Mouse (Mus musculus): ENCODE measurements around the gene Mrpl28. TPM values are rescaled to one million over a fixed set of nuclear protein-coding genes. Genes with fewer than 3 reads are reported as not detected.

Mrpl28 gene
- total and polyA plus RNA-seq, 3 experiments = 90.5 to 161 (median 148) TPM

DNA sequence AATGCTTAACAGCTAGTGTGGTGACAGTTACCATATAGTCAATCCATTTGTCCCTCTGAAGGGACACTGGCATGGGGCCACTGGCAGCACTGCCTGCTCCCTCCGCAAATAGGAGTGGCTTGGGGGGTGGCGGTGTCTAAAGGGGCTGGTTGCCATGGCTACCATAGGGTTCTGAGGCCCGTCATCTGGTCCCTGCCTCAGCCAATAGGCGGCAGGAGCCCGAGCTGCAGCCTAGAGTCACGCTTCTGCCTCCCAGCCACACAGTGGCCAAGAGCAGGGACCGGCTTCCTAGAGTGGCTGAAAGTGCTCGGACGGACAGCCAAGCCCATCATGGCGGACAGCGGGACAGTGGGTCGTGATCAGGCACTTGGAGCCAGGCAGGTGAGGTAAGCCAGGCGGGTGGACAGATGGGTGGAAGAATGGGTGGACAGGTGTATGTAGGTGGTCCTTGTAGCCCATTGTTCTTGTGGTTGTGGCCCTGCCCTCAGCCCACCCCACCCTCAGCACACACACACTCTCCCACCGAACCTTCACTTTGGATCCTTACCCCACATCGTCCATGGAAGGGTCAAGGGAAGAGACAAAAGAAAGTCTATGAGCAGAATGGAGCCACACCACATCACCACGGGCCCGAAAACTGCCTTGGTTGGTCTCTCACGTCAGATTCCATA is 7.9 kb downstream of the Mrpl28 start:
- TF ChIP-seq CHD1 (IDR thresholded peaks at IDR 0.05; ENCODE audit: low read depth, low read length) (no peak), BHLHE40 (IDR thresholded peaks at IDR 0.05; ENCODE audit: low read depth, low read length) (no peak), NRF1 (IDR thresholded peaks at IDR 0.05; ENCODE audit: low read depth, low read length) (no peak), JUN (IDR thresholded peaks at IDR 0.05; ENCODE audit: insufficient read depth, low read depth, low read length) (no peak)

GRCm38 (mm10) chr17:26131856-26132853 is 8.9 kb downstream of the Mrpl28 start:
- no peaks in the 10 kb centered on the region for H3K79me2 ChIP-seq (replicated peaks; ENCODE audit: control insufficient read depth, extremely low read depth, insufficient read depth, poor library complexity, severe bottlenecking)
- no peaks in the 10 kb centered on the region for H3K9me3 ChIP-seq (replicated peaks; ENCODE audit: low read length)
- in situ Hi-C loops (cut with MboI; ENCODE audit: low pct_ligation_motif_present, low pct_unique_long_range_greater_than_20kb, low sequenced_read_pairs) = no loop called here
- no peak overlapping the region for H3K4me2 ChIP-seq (ENCODE audit: insufficient read depth, low read depth, poor library complexity, severe bottlenecking)
- TF ChIP-seq ZMIZ1 (IDR thresholded peaks at IDR 0.05; ENCODE audit: low read depth, low read length) (no peak), RAD21 (IDR thresholded peaks at IDR 0.05; ENCODE audit: low read depth, low read length) (no peak), ELF1 (IDR thresholded peaks at IDR 0.05; ENCODE audit: low read depth, low read length) (no peak), MEF2A (IDR thresholded peaks at IDR 0.05; ENCODE audit: borderline replicate concordance, low read depth, low read length) (no peak), POLR2A (IDR thresholded peaks at IDR 0.05; ENCODE audit: low read depth, low read length) (no peak), ZNF384 (IDR thresholded peaks at IDR 0.05; ENCODE audit: low read depth, low read length) (no peak), PAX5 (IDR thresholded peaks at IDR 0.05; ENCODE audit: low read length) (no peak)
- no peak overlapping the region for H3K27ac ChIP-seq (ENCODE audit: insufficient read depth, low read depth)
- H3K4me3 ChIP-seq (replicated peaks in 1 of 3; ENCODE audit: low read depth in 2 of 3, low read length in 2 of 3, poor library complexity in 1 of 3) = no peak overlapping the region
- dilution Hi-C loops (cut with MboI; ENCODE audit: extremely low pct_ligation_motif_present, extremely low pct_unique_long_range_greater_than_20kb, low sequenced_read_pairs) = no loop called here
- H3K27me3 ChIP-seq (replicated peaks) = no peaks in the 10 kb centered on the region
- no peak for DNase-seq (ENCODE audit: extremely low read depth)
- H3K36me3 ChIP-seq (replicated peaks in 1 of 2; ENCODE audit: control insufficient read depth in 1 of 2, insufficient read depth in 1 of 2, low read length in 1 of 2) = peaks cover 32 to 69% of the 10 kb centered on the region in 2 experiments
- H3K9ac ChIP-seq (ENCODE audit: insufficient read depth, low read depth) = no peak overlapping the region
- peaks cover 0 to 5% of the 10 kb centered on the region in 2 experiments; a peak in 2 of 4 replicates for H3K4me1 ChIP-seq (ENCODE audit: control insufficient read depth in 1 of 2, insufficient read depth in 2 of 2)

More for the DNA sequence above, 7.9 kb downstream of the Mrpl28 start:
- H3K4me1 ChIP-seq (ENCODE audit: control insufficient read depth in 1 of 2, insufficient read depth in 2 of 2) = peaks cover 0 to 5% of the 10 kb centered on the region in 2 experiments; a peak in 2 of 4 replicates
- peaks cover 41 to 78% of the 10 kb centered on the region in 2 experiments for H3K36me3 ChIP-seq (replicated peaks in 1 of 2; ENCODE audit: control insufficient read depth in 1 of 2, insufficient read depth in 1 of 2, low read length in 1 of 2)
- H3K4me3 ChIP-seq (replicated peaks in 1 of 3; ENCODE audit: low read depth in 2 of 3, low read length in 2 of 3, poor library complexity in 1 of 3) = no peak overlapping the region
- DNase-seq (ENCODE audit: extremely low read depth) = no peak
- H3K9ac ChIP-seq (ENCODE audit: insufficient read depth, low read depth) = no peak overlapping the region
- in situ Hi-C loops (cut with MboI; ENCODE audit: low pct_ligation_motif_present, low pct_unique_long_range_greater_than_20kb, low sequenced_read_pairs) = no loop called here
- no peaks in the 10 kb centered on the region for H3K27me3 ChIP-seq (replicated peaks)
- no peaks in the 10 kb centered on the region for H3K79me2 ChIP-seq (replicated peaks; ENCODE audit: control insufficient read depth, extremely low read depth, insufficient read depth, poor library complexity, severe bottlenecking)
- no peaks in the 10 kb centered on the region for H3K9me3 ChIP-seq (replicated peaks; ENCODE audit: low read length)
- no peak overlapping the region for H3K4me2 ChIP-seq (ENCODE audit: insufficient read depth, low read depth, poor library complexity, severe bottlenecking)
- dilution Hi-C loops (cut with MboI; ENCODE audit: extremely low pct_ligation_motif_present, extremely low pct_unique_long_range_greater_than_20kb, low sequenced_read_pairs) = no loop called here
- no peak overlapping the region for H3K27ac ChIP-seq (ENCODE audit: insufficient read depth, low read depth)
